16 mouse cellular contexts compared by ENCODE assay signal in genomic region chr15:17987763-17988162, GRCm38 (mm10).
"Had no signal": no experiment of that assay in that cellular context is flagged by ENCODE, and none has a peak within 500 bp of the region (broad histone marks: within the 10 kb centered on the region; RNA-seq: fewer than 3 reads in every experiment).

No protein-coding gene starts in this region.

- H3K9me3 ChIP-seq: limb, embryonic 12.5 days; limb, embryonic 15.5 days had no signal

- H3K27me3 ChIP-seq: limb, embryonic 12.5 days; limb, embryonic 15.5 days had no signal

- DNase-seq: kidney, adult 18-20 months; kidney, adult 9 months; kidney, postnatal 14 days; kidney, postnatal 4 days; left cerebral cortex, postnatal 4 days; liver, postnatal 0 days; lung, embryonic 14.5 days; thymus, adult 18-20 months; thymus, postnatal 36 days had no signal

- H3K4me2 ChIP-seq: limb, embryonic 12.5 days; limb, embryonic 15.5 days; liver, embryonic 11.5 days; lung, embryonic 14.5 days had no signal

- H3K4me1 ChIP-seq: limb, embryonic 12.5 days; limb, embryonic 15.5 days had no signal

- H3K27ac ChIP-seq: limb, embryonic 12.5 days; limb, embryonic 15.5 days; liver, embryonic 14.5 days; macrophage had no signal

- ATAC-seq: liver, postnatal 0 days; lung, postnatal 0 days had no signal

- H3K9ac ChIP-seq: limb, embryonic 12.5 days; limb, embryonic 15.5 days; liver, embryonic 14.5 days; liver, postnatal 0 days; lung, embryonic 14.5 days had no signal

- H3K36me3 ChIP-seq: limb, embryonic 12.5 days; limb, embryonic 15.5 days had no signal

- H3K4me3 ChIP-seq: limb, embryonic 12.5 days; limb, embryonic 15.5 days; myocyte had no signal
